Mouse (Mus musculus) heart, adult 11 months (tissue): ENCODE measurements around the gene Arhgap24.
A peak's percentile ranks its signal among the peaks of the same experiment; 100 is the strongest.

ENCODE experiments used
- DNase-seq: peaks from one replicate; pipeline ENCODE4 v3.0.0; 2022

Arhgap24 gene

DNA sequence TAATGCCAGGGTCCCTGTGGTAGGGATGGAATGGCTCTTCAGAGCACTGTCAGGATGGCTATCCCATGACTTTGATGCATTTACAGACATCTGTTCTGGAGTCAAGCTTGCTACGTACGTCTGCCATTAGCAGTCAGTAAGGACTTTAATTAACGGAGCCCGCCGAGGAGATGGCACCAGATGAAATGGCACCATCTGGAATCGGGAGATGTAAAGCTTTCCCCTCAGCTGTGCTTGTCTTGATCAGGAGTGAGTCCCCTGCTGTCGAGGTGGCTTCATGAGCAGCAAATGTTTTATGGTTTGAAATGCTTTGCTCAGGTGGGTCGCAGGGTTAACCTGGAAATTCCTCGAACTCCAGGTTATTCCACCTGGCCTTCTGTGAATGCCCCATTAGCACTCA, 267.0 kb downstream of the Arhgap24 start:
- peak; percentile 75 for DNase-seq

DNA sequence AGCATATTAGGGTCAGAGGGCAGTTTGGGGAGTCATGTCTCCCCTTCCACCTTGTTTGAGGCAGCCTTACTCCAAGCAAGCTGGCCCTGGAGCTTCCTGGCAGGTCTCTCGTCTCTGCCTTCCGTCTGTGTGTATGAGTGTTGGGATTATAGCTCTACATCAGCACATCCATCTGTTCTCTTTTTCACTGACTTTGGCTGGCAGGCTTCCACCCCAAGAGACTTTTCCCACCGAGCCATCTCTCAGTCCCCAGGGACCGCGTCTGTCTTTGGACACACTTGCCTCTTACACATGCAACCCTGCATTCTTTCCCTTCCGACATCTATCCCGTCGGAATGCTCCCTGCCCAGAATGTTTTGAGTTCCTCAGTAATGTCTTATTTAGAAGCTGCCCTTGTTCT, 267.8 kb downstream of the Arhgap24 start:
- DNase-seq, result peak; percentile 94

- DNase-seq, result peak; percentile 82
These were observed 269.5 kb downstream of the Arhgap24 start for GRCm38 (mm10) chr5:102750674-102751073.

DNA sequence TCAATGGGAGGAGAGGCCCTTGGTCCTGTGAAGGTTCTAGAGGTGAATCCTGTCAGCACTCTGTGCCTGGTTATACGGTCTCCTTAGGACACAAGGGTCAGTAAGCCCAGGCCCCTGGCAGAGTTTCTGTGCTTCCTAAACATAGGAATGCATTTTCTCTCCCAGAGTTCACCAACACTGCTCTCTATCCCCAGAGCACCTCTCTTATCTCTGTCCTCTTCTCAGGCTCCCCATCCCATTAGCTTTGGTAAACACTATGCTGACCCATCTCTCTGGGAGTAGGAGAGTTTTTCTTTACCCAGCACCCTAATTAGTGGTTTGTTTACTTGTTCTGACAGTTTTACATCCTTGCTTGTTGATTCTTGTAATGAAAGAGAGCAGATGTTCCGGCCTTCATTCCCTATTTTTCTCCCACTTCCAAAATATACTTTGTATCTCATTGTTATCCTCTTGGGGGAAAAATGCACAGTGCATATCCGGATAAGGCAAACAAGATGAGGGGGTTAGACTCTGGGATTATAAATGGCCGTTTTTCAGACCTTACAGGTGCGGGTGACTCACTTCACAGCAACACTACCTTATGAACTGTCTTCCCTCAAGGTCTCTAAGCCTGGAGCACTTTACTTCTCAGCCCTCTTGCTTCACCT, 270.6 kb downstream of the Arhgap24 start:
- DNase-seq, result peak; percentile 90

DNA sequence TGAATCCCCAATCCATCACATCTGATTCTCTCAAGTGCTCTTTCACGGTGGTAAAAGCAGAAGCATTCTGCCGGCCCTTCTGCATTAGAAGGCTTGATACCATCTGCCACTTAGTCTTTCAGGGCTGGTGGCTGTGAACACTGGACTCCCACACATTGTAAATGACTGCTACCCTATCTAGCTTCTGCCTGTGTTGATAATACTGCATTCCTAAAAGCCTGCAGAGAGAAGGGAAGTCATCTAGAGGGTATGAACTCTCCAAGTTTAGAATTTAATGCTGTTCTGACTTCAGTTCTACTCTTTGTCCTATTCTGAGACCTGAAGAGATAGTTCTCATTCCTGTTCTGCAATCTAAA, 271.1 kb downstream of the Arhgap24 start:
- no peak for DNase-seq

DNA sequence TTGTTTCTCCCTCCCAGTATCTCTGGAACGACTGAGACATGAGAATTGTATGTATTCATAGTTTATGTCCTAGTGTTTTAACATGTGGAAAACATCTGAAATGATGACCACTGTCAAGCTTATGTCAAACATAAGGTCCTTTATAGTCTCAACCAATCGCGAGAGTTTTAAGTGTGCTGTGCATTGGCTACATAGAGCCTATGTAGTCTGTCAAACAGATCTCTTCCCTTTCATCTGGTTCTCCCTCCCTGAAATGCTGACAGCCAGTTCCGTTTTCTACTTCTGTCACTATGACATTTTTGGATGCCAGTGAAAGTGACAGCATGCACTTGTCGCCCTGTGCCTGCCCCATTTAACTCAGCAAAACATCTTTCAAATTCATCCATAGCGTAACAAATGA, 275.8 kb downstream of the Arhgap24 start:
- peak; percentile 89 for DNase-seq

- DNase-seq, result peak; percentile 76
These were observed 284.5 kb downstream of the Arhgap24 start for GRCm38 (mm10) chr5:102765694-102766093.

DNA sequence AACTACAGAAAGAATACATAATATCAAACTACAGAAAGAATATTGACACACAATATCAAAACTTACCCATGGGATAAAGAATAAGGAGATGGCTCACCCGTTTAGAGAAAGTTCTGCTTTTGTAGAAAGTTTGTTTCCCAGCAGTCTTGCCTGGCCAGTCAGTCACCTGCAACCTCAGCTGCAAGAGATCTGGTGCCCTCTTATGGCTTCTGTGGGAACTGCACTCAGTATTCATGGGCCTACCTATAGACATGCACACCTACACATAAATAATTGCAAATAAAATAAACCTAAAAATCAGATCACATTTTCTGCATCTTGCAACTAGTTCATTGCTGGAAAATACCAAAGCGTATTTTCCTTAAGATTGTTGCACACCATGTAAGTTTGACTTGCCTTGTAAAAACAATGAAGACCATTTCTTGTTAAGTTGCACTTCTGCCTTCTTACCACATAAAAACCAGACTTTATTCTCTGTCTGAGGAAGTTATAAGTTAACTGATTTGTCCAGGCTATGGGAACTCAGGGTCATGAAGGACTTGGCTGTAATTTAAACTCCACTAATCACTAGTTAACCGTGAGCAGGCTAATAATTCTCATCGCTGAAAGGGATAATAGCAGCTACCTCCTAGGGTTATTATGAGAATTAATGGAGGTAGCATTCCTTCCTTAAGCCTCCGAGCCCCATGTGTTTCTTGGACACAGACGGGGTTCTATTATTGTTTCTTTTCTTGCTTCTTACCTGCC, 285.3 kb downstream of the Arhgap24 start:
- peak; percentile 55 for DNase-seq

DNA sequence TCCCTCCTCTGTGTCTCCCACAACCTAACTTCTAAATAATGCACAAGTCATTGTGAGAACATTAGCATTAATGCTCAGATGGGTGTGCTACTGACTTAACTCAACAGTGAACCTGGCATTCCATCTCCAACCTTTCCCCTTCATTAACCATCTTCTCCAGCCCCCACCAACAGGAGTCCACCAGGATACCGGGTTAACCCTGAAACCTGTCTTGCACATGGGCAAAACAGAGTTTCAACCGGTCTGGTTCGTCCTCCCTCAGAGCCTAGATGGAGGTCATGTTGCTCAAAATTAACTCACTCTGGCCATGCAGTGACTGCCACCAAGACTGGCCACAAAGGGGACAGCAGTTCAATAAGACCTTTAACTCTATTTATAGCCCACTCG, 285.9 kb downstream of the Arhgap24 start:
- DNase-seq, result peak; percentile 69

GRCm38 (mm10) chr5:102767822-102768221, 286.6 kb downstream of the Arhgap24 start:
- DNase-seq, result no peak

DNA sequence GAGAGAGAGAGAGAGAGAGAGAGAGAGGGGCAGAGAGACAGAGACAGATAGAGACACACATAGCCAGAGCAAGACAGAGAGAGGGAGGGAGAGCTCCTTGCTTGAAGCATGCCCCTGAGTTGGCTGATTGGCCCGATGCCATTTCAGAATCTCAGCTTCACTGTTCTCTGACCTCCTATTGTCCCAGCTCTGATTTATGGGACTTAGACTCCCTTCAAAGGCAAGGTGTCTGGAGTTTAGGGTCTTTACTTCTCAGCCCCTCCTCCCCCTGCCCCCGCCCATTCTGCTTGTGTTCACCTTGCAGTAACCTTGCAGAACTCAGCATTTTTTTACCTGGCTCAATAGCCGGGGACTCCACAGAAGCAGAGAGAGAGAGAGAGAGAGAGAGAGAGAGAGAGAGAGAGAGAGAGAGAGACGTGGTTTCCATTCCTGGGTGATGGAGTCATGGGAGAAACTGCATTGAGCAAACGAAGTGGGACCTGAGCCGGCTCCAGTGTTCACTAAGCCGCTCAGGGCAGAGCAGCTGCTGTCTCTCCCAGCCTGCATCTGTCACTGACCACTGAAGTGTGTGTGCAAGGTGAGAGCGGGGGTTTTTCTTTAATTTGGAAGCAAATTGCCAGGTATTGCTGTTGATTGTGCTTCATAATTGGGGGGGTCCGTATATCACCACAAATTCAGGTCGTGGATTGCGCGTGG, 287.3 kb downstream of the Arhgap24 start:
- DNase-seq, result no peak

DNA sequence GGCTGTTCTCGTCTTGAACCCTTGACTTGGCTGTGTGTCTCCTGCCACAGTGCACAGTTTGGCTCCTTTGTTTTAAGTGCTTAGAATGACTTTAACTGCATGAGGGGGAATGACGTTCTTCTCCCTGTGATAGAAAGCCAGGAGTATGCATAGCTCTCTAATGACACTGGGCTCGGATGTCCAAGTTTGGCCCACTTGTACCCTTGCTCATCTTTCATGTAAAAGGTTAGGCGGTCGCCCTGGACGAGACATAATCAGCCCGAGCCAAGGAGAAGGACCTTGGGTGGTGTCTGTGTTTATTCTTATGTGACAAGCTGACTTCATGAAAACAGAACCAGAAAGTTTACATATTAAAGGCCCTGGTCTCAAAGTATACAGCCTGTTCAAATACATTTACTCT, 289.4 kb downstream of the Arhgap24 start:
- DNase-seq, result no peak

GRCm38 (mm10) chr5:102774500-102774899, 293.3 kb downstream of the Arhgap24 start:
- peak; percentile 76 for DNase-seq

DNA sequence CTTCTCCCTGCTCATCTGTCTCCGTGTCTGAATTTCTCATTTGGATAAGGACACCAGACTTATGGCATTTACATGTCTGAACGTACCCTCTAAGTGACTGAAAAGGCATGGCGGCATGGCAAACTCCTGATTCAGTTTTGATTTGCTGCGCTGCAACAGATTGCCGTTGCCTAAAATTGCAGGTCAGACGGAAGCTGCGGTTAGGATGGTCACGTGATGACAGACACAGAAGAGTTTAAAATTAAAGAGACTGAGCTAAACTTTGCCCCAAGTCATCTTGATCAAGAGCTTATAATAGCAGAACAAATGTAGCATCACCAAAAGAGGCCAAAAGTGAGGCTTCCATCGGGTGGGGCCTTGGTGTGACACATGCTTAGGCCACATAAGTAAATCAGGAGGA, 296.1 kb downstream of the Arhgap24 start:
- DNase-seq, result no peak

GRCm38 (mm10) chr5:102777852-102778251, 296.7 kb downstream of the Arhgap24 start:
- peak; percentile 90 for DNase-seq

GRCm38 (mm10) chr5:102778253-102778652, 297.1 kb downstream of the Arhgap24 start:
- peak; percentile 79 for DNase-seq

DNA sequence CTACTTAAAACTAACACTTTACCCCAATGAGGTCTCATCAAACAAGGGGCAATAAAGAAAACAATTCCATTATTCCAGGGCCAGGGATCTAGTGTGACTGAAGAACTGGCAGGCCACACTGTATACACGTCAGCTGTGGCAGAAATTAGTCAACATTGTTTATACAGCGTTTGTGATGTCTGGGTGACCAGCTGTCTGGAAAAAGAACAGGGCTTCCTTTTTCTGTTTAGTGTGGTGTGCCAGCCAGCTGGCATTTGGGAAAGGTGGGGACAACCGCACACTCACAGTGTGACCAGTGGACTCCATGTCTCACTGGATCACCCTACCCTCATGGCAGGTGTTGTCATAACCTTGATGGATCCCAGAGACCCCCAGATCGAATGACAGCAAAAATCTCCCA, 302.4 kb downstream of the Arhgap24 start:
- peak; percentile 93 for DNase-seq

DNA sequence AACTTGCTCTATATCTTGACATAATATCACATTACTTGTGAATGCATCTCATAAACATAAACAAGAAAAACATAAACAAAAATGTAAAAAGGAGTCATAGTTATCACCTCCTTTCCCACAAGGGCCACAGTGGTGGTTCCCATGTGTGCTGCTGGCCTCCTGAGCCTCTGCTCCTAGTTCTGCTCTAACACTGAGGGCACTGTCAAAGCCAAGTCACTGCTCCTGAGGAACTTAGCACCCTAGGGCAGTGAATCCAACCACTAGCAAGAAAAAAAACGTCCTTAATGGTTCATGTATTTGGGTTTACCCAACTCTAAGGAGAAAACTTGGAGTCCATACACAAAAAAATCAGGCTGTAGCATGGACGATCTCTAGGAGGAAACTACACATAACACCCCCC, 304.9 kb downstream of the Arhgap24 start:
- DNase-seq, result no peak

DNA sequence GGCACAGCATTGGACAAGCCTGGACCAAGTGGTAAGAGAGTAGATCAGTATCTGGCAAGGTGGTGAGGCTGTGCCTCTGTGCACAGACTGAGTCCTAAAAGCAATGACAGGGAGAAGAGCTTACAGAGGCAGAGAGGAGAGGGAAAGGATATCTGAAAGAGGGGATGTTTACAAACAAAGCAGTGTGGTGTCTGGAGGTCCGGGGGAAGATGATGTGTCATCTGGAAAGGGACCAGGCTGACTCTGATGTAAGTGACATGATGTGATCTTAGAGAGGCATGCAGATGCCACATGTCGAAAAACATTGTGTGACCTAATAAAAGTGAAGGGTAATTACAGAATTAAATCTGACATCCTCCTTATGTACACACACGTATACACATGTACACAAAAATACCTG, 307.2 kb downstream of the Arhgap24 start:
- DNase-seq, result no peak

DNA sequence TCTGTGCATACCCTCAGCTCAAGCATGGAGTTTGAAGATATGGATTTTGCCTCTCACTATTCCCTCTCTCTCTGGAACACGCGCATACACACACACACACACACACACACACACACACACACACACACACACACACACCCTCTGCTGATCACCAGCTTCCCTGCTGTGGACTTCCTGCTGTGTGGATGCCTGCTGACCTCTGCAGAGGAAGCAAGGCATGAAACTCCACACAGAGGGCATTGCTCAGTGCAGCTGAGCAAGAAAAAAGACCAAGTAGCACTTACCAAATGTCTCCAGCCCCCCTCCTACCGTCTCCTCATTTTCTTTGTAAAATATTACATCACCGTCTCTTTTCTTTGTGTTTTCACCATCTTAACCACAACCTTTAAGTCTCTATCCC, 310.1 kb downstream of the Arhgap24 start:
- DNase-seq, result peak; percentile 84

GRCm38 (mm10) chr5:102793536-102793935, 312.3 kb downstream of the Arhgap24 start:
- peak; percentile 96 for DNase-seq

DNA sequence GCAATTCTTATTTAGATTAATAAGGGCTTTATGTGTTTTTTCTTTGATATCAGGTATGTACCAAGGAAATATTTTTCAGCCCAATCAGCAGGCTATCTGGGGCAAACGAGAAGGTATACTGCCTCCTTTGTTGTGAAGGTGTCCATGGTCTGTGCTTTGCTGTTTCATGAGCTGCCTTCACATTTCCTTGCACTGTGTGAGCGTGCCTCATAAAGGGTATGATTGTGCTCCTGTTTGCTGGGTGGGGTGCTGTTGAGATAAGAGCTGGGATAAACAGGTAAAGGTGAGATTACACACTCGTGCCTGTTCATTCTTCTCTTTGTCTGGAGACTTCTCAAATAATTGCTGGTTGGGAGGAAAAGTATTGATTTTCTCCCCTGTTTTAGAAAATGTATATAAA, 320.3 kb downstream of the Arhgap24 start:
- no peak for DNase-seq

- DNase-seq, result no peak
These were observed 321.6 kb downstream of the Arhgap24 start for GRCm38 (mm10) chr5:102802833-102803232.

DNA sequence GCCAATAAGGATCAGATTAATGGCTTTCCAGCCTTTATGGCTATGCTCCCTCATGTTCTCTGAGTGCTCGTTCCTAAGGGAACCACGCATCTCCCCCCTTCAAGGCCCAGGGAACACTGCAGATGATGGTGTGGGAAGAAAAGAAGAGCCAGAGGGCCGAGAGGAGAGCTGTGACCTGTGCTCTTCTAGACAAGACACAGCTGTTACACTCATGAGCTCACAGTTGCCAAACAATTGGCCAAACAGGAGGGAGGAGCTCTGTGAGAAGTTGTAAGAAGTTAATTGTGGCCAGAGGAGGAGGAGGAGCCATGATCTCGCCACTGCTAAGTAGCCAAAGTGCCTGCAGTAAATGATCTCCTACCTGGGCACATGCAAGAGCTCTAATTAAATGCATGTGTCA, 322.5 kb downstream of the Arhgap24 start:
- DNase-seq, result peak; percentile 95
